Mouse (Mus musculus) MEL (cell line): ENCODE data around the gene Mlana. TPM values are rescaled to one million over a fixed set of nuclear protein-coding genes. Genes with fewer than 3 reads are reported as not detected.

Experiments used
- DNase-seq: peaks from one replicate; pipeline ENCODE4 v3.0.0; 2011; ENCODE audit warnings: low read depth, low spot score
- H3K27ac ChIP-seq: 2 replicates; pipeline ENCODE4 v1.5.1; 2012; ENCODE audit warnings: low read depth, mild to moderate bottlenecking, control low read depth, low read length, moderate library complexity; ENCODE audit not compliant: control insufficient read depth
- H3K27me3 ChIP-seq, 2 experiments: fragments of 150-350 bp in 1 of 2; sonication (generic) in 1 of 2; 2 replicates each; pipeline ENCODE4 v1.6.1; 2012; ENCODE audit warnings: low read length in 2 of 2, mild to moderate bottlenecking in 2 of 2, improper control_type of control experiment in 1 of 2, moderate library complexity in 1 of 2; ENCODE audit not compliant: insufficient read depth in 2 of 2, control insufficient read depth in 1 of 2
- H3K36me3 ChIP-seq, 2 experiments: 2 replicates each; pipeline ENCODE4 v1.6.1; 2012 to 2014; ENCODE audit warnings: low read length in 2 of 2, improper control_type of control experiment in 1 of 2, inconsistent platforms in 1 of 2, mild to moderate bottlenecking in 1 of 2; ENCODE audit not compliant: insufficient read depth in 2 of 2, control insufficient read depth in 1 of 2
- H3K4me1 ChIP-seq, 2 experiments: fragments of 150-350 bp in 1 of 2; sonication (generic) in 1 of 2; 2 replicates each; pipeline ENCODE4 v1.6.1; 2012; ENCODE audit warnings: low read length in 2 of 2, improper control_type of control experiment in 1 of 2, mild to moderate bottlenecking in 1 of 2; ENCODE audit not compliant: insufficient read depth in 2 of 2, control insufficient read depth in 1 of 2
- H3K4me3 ChIP-seq, 2 experiments: fragments of 150-350 bp in 1 of 2; sonication (generic) in 1 of 2; 2 replicates each; pipeline ENCODE4 v1.5.1; 2012; ENCODE audit warnings: low read depth in 2 of 2, low read length in 2 of 2, mild to moderate bottlenecking in 2 of 2, moderate library complexity in 2 of 2, control low read depth in 1 of 2, improper control_type of control experiment in 1 of 2; ENCODE audit not compliant: control insufficient read depth in 1 of 2, insufficient read depth in 1 of 2
- H3K79me2 ChIP-seq: 2 replicates; pipeline ENCODE4 v1.6.1; 2012; ENCODE audit warnings: mild to moderate bottlenecking, low read length, moderate library complexity; ENCODE audit not compliant: control insufficient read depth, poor library complexity, insufficient read depth
- H3K9ac ChIP-seq: 2 replicates; pipeline ENCODE4 v1.6.1; 2012; ENCODE audit warnings: low read depth, mild to moderate bottlenecking, control low read depth, low read length, moderate library complexity; ENCODE audit not compliant: control insufficient read depth, poor library complexity, severe bottlenecking
- H3K9me3 ChIP-seq: fragments of 150-350 bp; sonication (generic); replicated peaks from 2 replicates; pipeline ENCODE4 v1.6.1; 2012; ENCODE audit warnings: mild to moderate bottlenecking, low read length, improper control_type of control experiment, moderate library complexity; ENCODE audit not compliant: insufficient read depth
- BHLHE40 ChIP-seq: IDR thresholded peaks from 2 replicates; pipeline ENCODE4 v1.6.1; 2012; ENCODE audit warnings: low read depth, mild to moderate bottlenecking, inconsistent platforms, low read length, improper control_type of control experiment, borderline replicate concordance
- CHD1 ChIP-seq: IDR thresholded peaks from 2 replicates; pipeline ENCODE4 v1.6.1; 2012; ENCODE audit warnings: low read depth, mild to moderate bottlenecking, inconsistent platforms, low read length, improper control_type of control experiment
- CTCF ChIP-seq, 3 experiments: IDR thresholded peaks in 2 of 3; conservative IDR thresholded peaks in 1 of 3; 2 replicates each; pipeline ENCODE4 v1.5.1; 2011 to 2012; ENCODE audit warnings: low read length in 3 of 3, low read depth in 2 of 3, mild to moderate bottlenecking in 2 of 3, improper control_type of control experiment in 1 of 3, inconsistent platforms in 1 of 3, mixed read lengths in 1 of 3, moderate library complexity in 1 of 3; ENCODE audit not compliant: control insufficient read depth in 1 of 3, insufficient read depth in 1 of 3, poor library complexity in 1 of 3, severe bottlenecking in 1 of 3
- E2F4 ChIP-seq: IDR thresholded peaks from 2 replicates; pipeline ENCODE4 v1.6.1; 2011; ENCODE audit warnings: low read depth, low read length, improper control_type of control experiment, borderline replicate concordance
- ELF1 ChIP-seq: IDR thresholded peaks from 2 replicates; pipeline ENCODE4 v1.6.1; 2014; ENCODE audit warnings: low read depth, mild to moderate bottlenecking, inconsistent platforms, low read length, improper control_type of control experiment, moderate library complexity
- EP300 ChIP-seq, 2 experiments: IDR thresholded peaks; 2 replicates each; pipeline ENCODE4 v1.6.1; 2011; ENCODE audit warnings: improper control_type of control experiment in 2 of 2, low read length in 2 of 2, low read depth in 1 of 2, mild to moderate bottlenecking in 1 of 2
- ETS1 ChIP-seq: IDR thresholded peaks from 2 replicates; pipeline ENCODE4 v1.6.1; 2012; ENCODE audit warnings: low read depth, mild to moderate bottlenecking, inconsistent platforms, low read length, improper control_type of control experiment, moderate library complexity
- GABPA ChIP-seq: IDR thresholded peaks from 2 replicates; pipeline ENCODE4 v1.6.1; 2012; ENCODE audit warnings: low read depth, mild to moderate bottlenecking, inconsistent platforms, low read length, improper control_type of control experiment, moderate library complexity
- GATA1 ChIP-seq: IDR thresholded peaks from 2 replicates; pipeline ENCODE4 v1.6.1; 2011; ENCODE audit warnings: low read depth, low read length, improper control_type of control experiment
- MAX ChIP-seq: IDR thresholded peaks from 2 replicates; pipeline ENCODE4 v1.6.1; 2011; ENCODE audit warnings: low read length, improper control_type of control experiment
- MAZ ChIP-seq: IDR thresholded peaks from 2 replicates; pipeline ENCODE4 v1.6.1; 2012; ENCODE audit warnings: low read depth, mild to moderate bottlenecking, inconsistent platforms, low read length, improper control_type of control experiment
- MEF2A ChIP-seq: IDR thresholded peaks from 2 replicates; pipeline ENCODE4 v1.6.1; 2014; ENCODE audit warnings: low read depth, mild to moderate bottlenecking, inconsistent platforms, low read length, improper control_type of control experiment; ENCODE audit not compliant: poor library complexity, insufficient replicate concordance, severe bottlenecking; ENCODE audit errors: extremely low read depth
- MYB ChIP-seq: IDR thresholded peaks from 2 replicates; pipeline ENCODE4 v1.6.1; 2011; ENCODE audit warnings: mild to moderate bottlenecking, low read depth, low read length, improper control_type of control experiment
- NRF1 ChIP-seq: IDR thresholded peaks from 2 replicates; pipeline ENCODE4 v1.6.1; 2014; ENCODE audit warnings: low read depth, mild to moderate bottlenecking, inconsistent platforms, low read length, improper control_type of control experiment, moderate library complexity; ENCODE audit not compliant: poor library complexity, insufficient read depth, severe bottlenecking
- RAD21 ChIP-seq: IDR thresholded peaks from 2 replicates; pipeline ENCODE4 v1.6.1; 2011; ENCODE audit warnings: mild to moderate bottlenecking, low read depth, low read length, improper control_type of control experiment
- SIN3A ChIP-seq: IDR thresholded peaks from 2 replicates; pipeline ENCODE4 v1.6.1; 2012; ENCODE audit warnings: low read length, improper control_type of control experiment, inconsistent platforms
- SMC3 ChIP-seq: IDR thresholded peaks from 2 replicates; pipeline ENCODE4 v1.6.1; 2011; ENCODE audit warnings: low read depth, low read length, improper control_type of control experiment
- TBP ChIP-seq: IDR thresholded peaks from 2 replicates; pipeline ENCODE4 v1.8.0; 2011; ENCODE audit warnings: low read depth, low read length, improper control_type of control experiment
- TCF12 ChIP-seq: IDR thresholded peaks from 2 replicates; pipeline ENCODE4 v1.6.1; 2014; ENCODE audit warnings: low read depth, mild to moderate bottlenecking, inconsistent platforms, low read length, improper control_type of control experiment, moderate library complexity
- USF2 ChIP-seq, 2 experiments: IDR thresholded peaks; 2 replicates each; pipeline ENCODE4 v1.6.1; 2011 to 2012; ENCODE audit warnings: improper control_type of control experiment in 2 of 2, low read length in 2 of 2, borderline replicate concordance in 1 of 2, inconsistent platforms in 1 of 2, low read depth in 1 of 2, mild to moderate bottlenecking in 1 of 2; ENCODE audit not compliant: insufficient read depth in 1 of 2
- ZKSCAN1 ChIP-seq: IDR thresholded peaks from 2 replicates; pipeline ENCODE4 v1.6.1; 2012; ENCODE audit warnings: low read depth, mild to moderate bottlenecking, inconsistent platforms, low read length, improper control_type of control experiment, moderate library complexity
- ZMIZ1 ChIP-seq: IDR thresholded peaks from 2 replicates; pipeline ENCODE4 v1.6.1; 2012; ENCODE audit warnings: low read depth, mild to moderate bottlenecking, inconsistent platforms, low read length, improper control_type of control experiment, moderate library complexity
- ZNF384 ChIP-seq: IDR thresholded peaks from 2 replicates; pipeline ENCODE4 v1.6.1; 2012; ENCODE audit warnings: low read depth, mild to moderate bottlenecking, inconsistent platforms, low read length, improper control_type of control experiment
- polyA plus RNA-seq, 2 experiments: library from polyadenylated mRNA; stranded (reverse) in 1 of 2; unstranded in 1 of 2; fragments of >175 nt in 1 of 2; fragments of >200 nt in 1 of 2; gene quantifications; 2 replicates each; pipeline versions ENCODE4 v1.2.1 to v1.2.4; 2012; ENCODE audit warnings: low replicate concordance in 2 of 2, low read depth in 1 of 2; ENCODE audit not compliant: insufficient read length in 2 of 2, insufficient read depth in 1 of 2, missing spikeins in 1 of 2
- total RNA-seq: library from RNA; depleted of rRNA; stranded (reverse); fragments of 300-350 nt; gene quantifications from 2 replicates; pipeline ENCODE4 v1.2.3, GENCODE M21; 2012

The Mlana gene
- total and polyA plus RNA-seq, 3 experiments: 0.27 to 0.78 TPM; not detected in 1

- no peak for TF ChIP-seq GATA1
- no peak for TF ChIP-seq CTCF (IDR thresholded peaks at IDR 0.05 in 2 of 3, conservative IDR thresholded peaks at IDR 0.05 in 1 of 3; ENCODE audit: control insufficient read depth in 1 of 3, insufficient read depth in 1 of 3, low read depth in 2 of 3, low read length in 3 of 3, poor library complexity in 1 of 3, severe bottlenecking in 1 of 3)
Measured at GRCm38 (mm10) chr19:29695071-29695470, 2.6 kb upstream of the Mlana start (continued).

- no peak for DNase-seq
- H3K79me2 ChIP-seq: no peaks in the 10 kb centered on the region
- TF ChIP-seq E2F4 (no peak), ZMIZ1 (no peak), EP300 (IDR thresholded peaks at IDR 0.05; ENCODE audit: low read depth in 1 of 2, low read length in 2 of 2) (0 out of 4 replicates have a peak, but pooled peaks of 1 of the 2 experiments have one; percentile 23)
- TF ChIP-seq, all 39 proteins: peak for 1
- no peak overlapping the region for H3K9ac ChIP-seq
- H3K27me3 ChIP-seq: no peaks in the 10 kb centered on the region
- H3K27ac ChIP-seq: peak overlapping the region; percentile 16; the same call in 1 of the 2 replicates
- H3K36me3 ChIP-seq: peaks cover 0 to 10% of the 10 kb centered on the region in 2 experiments; a peak in 2 of 4 replicates
- peaks cover 0 to 4% of the 10 kb centered on the region in 2 experiments; a peak in 2 of 4 replicates for H3K4me1 ChIP-seq
- no peaks in the 10 kb centered on the region for H3K9me3 ChIP-seq
- H3K4me3 ChIP-seq: no peak overlapping the region
Measured at GRCm38 (mm10) chr19:29696309-29696708, 1.3 kb upstream of the Mlana start.

- H3K4me1 ChIP-seq: peaks cover 0 to 4% of the 10 kb centered on the region in 2 experiments; a peak in 2 of 4 replicates
- no peaks in the 10 kb centered on the region for H3K9me3 ChIP-seq
Measured at GRCm38 (mm10) chr19:29696840-29697239, 784 bp upstream of the Mlana start.

GRCm38 (mm10) chr19:29701707-29702106, 4.1 kb downstream of the Mlana start:
- peaks cover 0 to 4% of the 10 kb centered on the region in 2 experiments; a peak in 2 of 4 replicates for H3K4me1 ChIP-seq
- peaks cover 0 to 10% of the 10 kb centered on the region in 2 experiments; a peak in 2 of 4 replicates for H3K36me3 ChIP-seq
- H3K27me3 ChIP-seq: no peaks in the 10 kb centered on the region
- no peak for TF ChIP-seq CHD1
- no peak for TF ChIP-seq TBP
- no peak for TF ChIP-seq ELF1
- no peak for TF ChIP-seq SMC3
- no peak for TF ChIP-seq MYB
- TF ChIP-seq ZNF384: no peak
- no peak for TF ChIP-seq BHLHE40
- no peaks in the 10 kb centered on the region for H3K9me3 ChIP-seq
- DNase-seq: no peak
- H3K4me3 ChIP-seq: no peak overlapping the region
- H3K79me2 ChIP-seq: no peaks in the 10 kb centered on the region
- H3K27ac ChIP-seq: no peak overlapping the region
- H3K9ac ChIP-seq: no peak overlapping the region

More at GRCm38 (mm10) chr19:29696840-29697239, 784 bp upstream of the Mlana start:
- peak overlapping the region; percentile 19 for H3K27ac ChIP-seq
- H3K4me3 ChIP-seq: no peak overlapping the region
- no peak overlapping the region for H3K9ac ChIP-seq
- peaks cover 0 to 10% of the 10 kb centered on the region in 2 experiments; a peak in 2 of 4 replicates for H3K36me3 ChIP-seq
- DNase-seq: no peak
- H3K79me2 ChIP-seq: no peaks in the 10 kb centered on the region
- H3K27me3 ChIP-seq: no peaks in the 10 kb centered on the region
- TF ChIP-seq ETS1: no peak
- peak; percentile 16 to 65; a peak in 3 of 4 replicates for TF ChIP-seq EP300 (IDR thresholded peaks at IDR 0.05; ENCODE audit: low read depth in 1 of 2, low read length in 2 of 2)
- no peak for TF ChIP-seq GABPA
- TF ChIP-seq SIN3A: no peak; the same call in 1 of the 2 replicates
- no peak for TF ChIP-seq MAX
- TF ChIP-seq BHLHE40: no peak
- TF ChIP-seq GATA1: peak; percentile 79; the same call in 1 of the 2 replicates
- TF ChIP-seq RAD21: no peak
- TF ChIP-seq SMC3: no peak
- no peak for TF ChIP-seq NRF1
- no peak for TF ChIP-seq ZKSCAN1
- TF ChIP-seq USF2 (IDR thresholded peaks at IDR 0.05; ENCODE audit: borderline replicate concordance in 1 of 2, insufficient read depth in 1 of 2, low read depth in 1 of 2, low read length in 2 of 2): no peak
- TF ChIP-seq MEF2A: no peak
- TF ChIP-seq CHD1: no peak
- TF ChIP-seq MAZ: peak; percentile 87; the same call in 1 of the 2 replicates
- peak; percentile 65; the same call in 1 of the 2 replicates for TF ChIP-seq TCF12
